8 mouse cellular contexts compared by ENCODE assay signal in the genomic region with DNA sequence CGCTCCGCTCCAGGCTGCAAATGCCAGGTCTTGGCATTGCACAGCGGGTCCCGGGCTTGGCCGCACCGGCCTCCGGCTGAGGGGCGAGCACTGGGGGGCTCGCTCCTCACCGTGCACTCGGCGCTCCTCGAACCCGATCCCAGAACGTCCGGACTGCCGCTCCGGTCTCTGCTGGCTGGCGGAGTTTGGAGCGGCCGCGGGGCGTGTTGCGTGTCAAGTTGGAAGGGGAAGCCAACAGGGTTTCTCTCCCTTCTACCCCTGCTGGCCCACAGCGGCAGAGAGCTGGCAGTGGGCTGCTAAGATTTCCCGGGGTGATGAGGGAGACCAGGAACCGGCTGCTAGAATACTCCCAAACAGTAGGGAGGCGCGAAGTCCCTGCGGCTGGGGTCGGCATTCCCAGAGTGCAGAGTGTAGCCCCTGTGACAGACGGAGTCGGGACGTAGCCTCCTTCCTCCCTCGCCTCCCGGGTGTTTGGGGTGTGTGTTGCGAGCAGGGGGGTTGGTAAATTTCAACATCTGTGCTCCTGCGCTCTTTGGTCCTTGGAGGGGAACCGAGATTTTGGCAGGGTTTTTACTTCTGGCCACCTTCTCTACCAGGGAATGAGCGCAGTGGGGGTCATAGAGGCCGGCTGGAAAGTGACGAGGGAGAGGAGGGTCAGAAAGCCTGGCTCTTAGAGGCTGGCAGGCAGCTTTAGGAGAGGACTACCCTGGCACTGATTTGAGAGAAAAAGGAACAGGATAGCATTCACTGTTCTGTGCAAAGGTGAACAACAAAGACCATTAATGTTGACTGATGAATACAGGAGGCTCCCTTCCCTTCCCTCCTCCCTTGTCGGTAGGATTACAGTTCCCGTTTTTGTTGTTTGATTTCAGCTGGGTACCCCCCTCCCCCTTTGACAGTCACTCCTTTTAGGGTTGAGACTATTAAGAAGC. TPM values are rescaled to one million over a fixed set of nuclear protein-coding genes. Genes with fewer than 3 reads are reported as not detected.
DNase-seq lines count a peak whose midpoint lies in the region; ATAC-seq and TF ChIP-seq lines count a peak whose summit lies in the region.

No protein-coding gene starts in this region.

- H3K9me3 ChIP-seq in forebrain, embryonic 11.5 days (ENCODE audit: control insufficient read depth, low read length): no peaks in the 10 kb centered on the region
- H3K9me3 ChIP-seq in lung, postnatal 0 days (ENCODE audit: low read length): no peaks in the 10 kb centered on the region

- H3K36me3 ChIP-seq in forebrain, embryonic 11.5 days (ENCODE audit: control insufficient read depth, insufficient read depth, low read length): no peaks in the 10 kb centered on the region
- H3K36me3 ChIP-seq in lung, postnatal 0 days (ENCODE audit: insufficient read depth, low read length): no peaks in the 10 kb centered on the region

- H3K4me3 ChIP-seq in forebrain, embryonic 11.5 days (ENCODE audit: low read depth, low read length): peak overlapping the region; percentile 74
- peak overlapping the region; percentile 87 for H3K4me3 ChIP-seq in lung, postnatal 0 days (ENCODE audit: low read depth, low read length)

- no peak for TF ChIP-seq EP300 in lung, postnatal 0 days (IDR thresholded peaks at IDR 0.05)

- H3K4me1 ChIP-seq in forebrain, embryonic 11.5 days (replicated peaks; ENCODE audit: control insufficient read depth, insufficient read depth, low read length): no peaks in the 10 kb centered on the region
- peaks cover 5% of the 10 kb centered on the region; the same call in 1 of the 2 replicates for H3K4me1 ChIP-seq in lung, postnatal 0 days (ENCODE audit: insufficient read depth, low read depth, low read length)

- intact Hi-C loops in heart, postnatal 10 days (cut with DNase I): loop anchor here (2.0 to 5.0 kb wide), 5 partner anchors 51 to 371 kb away; no protein-coding TSS in a partner anchor

- under 1% methylated on average over 41 of the region's 44 CpGs for WGBS in forebrain, embryonic 11.5 days
- 1% methylated on average over 43 of the region's 44 CpGs for WGBS in lung, postnatal 0 days

- H3K4me2 ChIP-seq in forebrain, embryonic 11.5 days (ENCODE audit: low read depth, low read length, severe bottlenecking): peak overlapping the region; percentile 64
- peak overlapping the region; percentile 91 for H3K4me2 ChIP-seq in lung, postnatal 0 days (replicated peaks; ENCODE audit: low read depth, low read length)

- DNase-seq in MN1 (ENCODE audit: low spot score): peak; percentile 65
- peak; percentile 83 for DNase-seq in brain, adult 2 months (ENCODE audit: low read depth, low spot score)
- DNase-seq in forebrain, embryonic 11.5 days (ENCODE audit: low spot score): peak; percentile 87
- peak; percentile 67 for DNase-seq in heart, postnatal 10 days
- peak; percentile 33 for DNase-seq in layer of hippocampus, adult 9-11 months
- DNase-seq in lung, postnatal 0 days (ENCODE audit: low spot score): peak; percentile 54
- DNase-seq in retina, postnatal 1 day: peak; percentile 74

- H3K9ac ChIP-seq in forebrain, embryonic 11.5 days (ENCODE audit: low read length): peak overlapping the region; percentile 81
- peak overlapping the region; percentile 68 for H3K9ac ChIP-seq in lung, postnatal 0 days (replicated peaks; ENCODE audit: low read depth)

- H3K27me3 ChIP-seq in forebrain, embryonic 11.5 days (ENCODE audit: control insufficient read depth, insufficient read depth, low read length): no peaks in the 10 kb centered on the region
- no peaks in the 10 kb centered on the region for H3K27me3 ChIP-seq in lung, postnatal 0 days (replicated peaks; ENCODE audit: insufficient read depth, low read length)

- peak overlapping the region; percentile 80 for H3K27ac ChIP-seq in forebrain, embryonic 11.5 days (ENCODE audit: low read depth, low read length)
- peak overlapping the region; percentile 77 for H3K27ac ChIP-seq in lung, postnatal 0 days (ENCODE audit: low read length)

- ATAC-seq in forebrain, embryonic 11.5 days (replicated peaks; ENCODE audit: low FRiP score): peak; percentile 31
- 0 out of 2 replicates have a peak, but pooled peaks have one; percentile 0 for ATAC-seq in lung, postnatal 0 days
- no peak for ATAC-seq in monocyte, adult 5-6 weeks (replicated peaks; ENCODE audit: insufficient number of reproducible peaks, low FRiP score, low TSS enrichment, poor library complexity, severe bottlenecking)

- peak; percentile 26; the same call in 1 of the 2 replicates for TF ChIP-seq CTCF in lung, postnatal 0 days (IDR thresholded peaks at IDR 0.05)

RNA-seq across cellular contexts. Expression of gene Dock4, which starts 1.0 kb away (rescaled TPM):
- polyA plus RNA-seq in forebrain, embryonic 11.5 days (2014; fragmentation: Nextera tagmentation; extraction: Ambion mirVana): 18.7 and 19.8 TPM in 2 replicates
- total RNA-seq in heart, postnatal 10 days (2021): 10 to 100 TPM; 18.8 to 21.1 TPM
- 18.5 and 23.4 TPM in 2 replicates for polyA plus RNA-seq in lung, postnatal 0 days (2015; fragmentation: Nextera tagmentation; extraction: Ambion mirVana)
- total RNA-seq in monocyte, adult 5-6 weeks (2017): 8.9 to 13.2 TPM (median 9.0 TPM) in 3 replicates

RNA-seq across cellular contexts. Expression of gene Zfp277, which starts 1.0 kb away (rescaled TPM):
- 36.5 and 38.7 TPM in 2 replicates for polyA plus RNA-seq in forebrain, embryonic 11.5 days (2014; fragmentation: Nextera tagmentation; extraction: Ambion mirVana)
- 10 to 100 TPM; 15.4 to 16.3 TPM for total RNA-seq in heart, postnatal 10 days (2021)
- 25.8 and 30.1 TPM in 2 replicates for polyA plus RNA-seq in lung, postnatal 0 days (2015; fragmentation: Nextera tagmentation; extraction: Ambion mirVana)
- total RNA-seq in monocyte, adult 5-6 weeks (2017): 28.1 to 46.3 TPM (median 43.7 TPM) in 3 replicates

Comparison
In these comparisons a context has a peak if more than half of its experiments do, and no peak if none do; other contexts are left out.
1. DNase-seq: peak in every context shown above with its lines; median percentile 87 in forebrain, embryonic 11.5 days; 83 in brain, adult 2 months; 74 in retina, postnatal 1 day; 67 in heart, postnatal 10 days; 65 in MN1; 54 in lung, postnatal 0 days; 33 in layer of hippocampus, adult 9-11 months.